In the genomic region with DNA sequence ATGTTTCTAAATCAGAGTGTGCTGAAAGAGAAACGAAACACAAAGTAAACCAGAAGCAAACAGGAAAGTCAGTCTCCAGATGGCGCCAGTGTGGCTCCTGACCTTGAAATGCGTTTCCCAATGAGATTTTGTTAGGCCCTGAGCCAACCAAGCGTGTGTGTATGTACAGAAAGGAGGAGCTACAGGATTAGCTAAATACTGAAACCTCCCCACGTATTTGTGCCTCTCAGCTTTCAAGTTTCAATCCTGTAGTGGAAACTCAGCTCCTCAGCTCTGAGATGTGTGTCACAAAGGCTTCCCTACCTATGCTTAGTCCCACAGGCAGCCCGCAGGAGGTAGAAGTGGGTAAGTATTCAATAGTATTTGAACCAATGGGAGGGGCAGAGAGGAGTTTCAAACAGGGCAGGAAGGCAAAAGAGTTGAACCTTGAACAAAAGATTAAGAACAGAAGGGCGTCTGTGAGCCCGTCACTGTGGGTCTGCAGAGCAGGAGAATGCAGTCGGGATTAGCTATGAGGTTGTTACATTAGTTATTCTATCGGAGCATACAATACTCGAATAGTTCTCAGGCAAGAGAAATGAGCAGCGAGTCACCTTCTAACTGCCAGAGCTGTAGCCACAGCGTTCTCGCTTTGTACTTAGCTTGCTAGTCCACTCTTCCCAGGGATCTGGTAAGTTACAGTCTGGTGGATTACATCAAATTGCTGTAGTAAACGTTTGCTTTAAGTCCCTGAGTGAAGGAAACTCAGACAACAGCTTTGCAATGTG, we compare ENCODE assay signal across 8 mouse cellular contexts. TPM values are rescaled to one million over a fixed set of nuclear protein-coding genes. Genes with fewer than 3 reads are reported as not detected.
A peak's percentile ranks its signal among the peaks of the same experiment; 100 is the strongest.
DNase-seq lines count a peak whose midpoint lies in the region; ATAC-seq and TF ChIP-seq lines count a peak whose summit lies in the region.

A gene (plus strand): TSS at position 213 of the 767 bp plus-strand sequence.

- 5% methylated on average over 15 of the region's 15 CpGs for WGBS in embryonic facial prominence, embryonic 11.5 days
- 2% methylated on average over 15 of the region's 15 CpGs for WGBS in intestine, embryonic 16.5 days
- WGBS in limb, embryonic 11.5 days, result 20% methylated on average over 15 of the region's 15 CpGs
- WGBS in midbrain, embryonic 13.5 days, result 2% methylated on average over 15 of the region's 15 CpGs
- under 1% methylated on average over 15 of the region's 15 CpGs for WGBS in small intestine, adult 2 months

- no peaks in the 10 kb centered on the region for H3K4me1 ChIP-seq in embryonic facial prominence, embryonic 11.5 days (ENCODE audit: control insufficient read depth, insufficient read depth, low read length)
- peaks cover 6% of the 10 kb centered on the region; the same call in 1 of the 2 replicates for H3K4me1 ChIP-seq in intestine, embryonic 16.5 days (ENCODE audit: control insufficient read depth, insufficient read depth, low read length)
- no peaks in the 10 kb centered on the region for H3K4me1 ChIP-seq in limb, embryonic 11.5 days (ENCODE audit: control insufficient read depth, insufficient read depth, low read length)
- peaks cover 12% of the 10 kb centered on the region for H3K4me1 ChIP-seq in midbrain, embryonic 13.5 days (replicated peaks)
- H3K4me1 ChIP-seq in small intestine, adult 2 months (ENCODE audit: control insufficient read depth, insufficient read depth, insufficient read length, low read length), result no peaks in the 10 kb centered on the region

- peak; percentile 77 for DNase-seq in 3134 (ENCODE audit: extremely low read depth, insufficient read length, low spot score)
- DNase-seq in adrenal gland, postnatal 14 days, result peak; percentile 86
- DNase-seq in embryonic facial prominence, embryonic 11.5 days (ENCODE audit: low spot score), result peak; percentile 83
- peak; percentile 97 for DNase-seq in gonadal fat pad, adult 2 months (ENCODE audit: low read depth)
- DNase-seq in limb, embryonic 11.5 days (ENCODE audit: low spot score), result peak; percentile 65

- peak; percentile 46; the same call in 1 of the 2 replicates for TF ChIP-seq POLR2A in small intestine, adult 2 months (IDR thresholded peaks at IDR 0.05; ENCODE audit: low read depth, low read length)

- H3K27me3 ChIP-seq in embryonic facial prominence, embryonic 11.5 days (ENCODE audit: control insufficient read depth, insufficient read depth, low read length), result no peaks in the 10 kb centered on the region
- H3K27me3 ChIP-seq in intestine, embryonic 16.5 days (replicated peaks; ENCODE audit: control insufficient read depth, insufficient read depth, low read length), result no peaks in the 10 kb centered on the region
- no peaks in the 10 kb centered on the region for H3K27me3 ChIP-seq in limb, embryonic 11.5 days (ENCODE audit: control insufficient read depth, insufficient read depth, low read length)
- H3K27me3 ChIP-seq in midbrain, embryonic 13.5 days, result no peaks in the 10 kb centered on the region
- H3K27me3 ChIP-seq in small intestine, adult 2 months (ENCODE audit: control insufficient read depth, insufficient read depth, low read length), result no peaks in the 10 kb centered on the region

- peak within 1 kb of the TSS; percentile 48 for H3K27ac ChIP-seq in embryonic facial prominence, embryonic 11.5 days (replicated peaks; ENCODE audit: low read depth, low read length)
- H3K27ac ChIP-seq in intestine, embryonic 16.5 days (ENCODE audit: low read length), result peak within 1 kb of the TSS; percentile 87
- peak within 1 kb of the TSS; percentile 23 for H3K27ac ChIP-seq in limb, embryonic 11.5 days (replicated peaks; ENCODE audit: low read depth, low read length)
- H3K27ac ChIP-seq in midbrain, embryonic 13.5 days, result peak within 1 kb of the TSS; percentile 84
- H3K27ac ChIP-seq in small intestine, adult 2 months (ENCODE audit: insufficient read depth, low read depth, low read length), result peak within 1 kb of the TSS; percentile 98

- peak; percentile 55; the same call in 1 of the 2 replicates for TF ChIP-seq CTCF in small intestine, adult 2 months (IDR thresholded peaks at IDR 0.05; ENCODE audit: extremely low read depth, insufficient read length, insufficient replicate concordance, low read depth, low read length)

- no peaks in the 10 kb centered on the region for H3K9me3 ChIP-seq in embryonic facial prominence, embryonic 11.5 days (replicated peaks; ENCODE audit: control insufficient read depth, low read length)
- H3K9me3 ChIP-seq in intestine, embryonic 16.5 days (ENCODE audit: control insufficient read depth, low read length), result no peaks in the 10 kb centered on the region
- no peaks in the 10 kb centered on the region for H3K9me3 ChIP-seq in limb, embryonic 11.5 days (ENCODE audit: control insufficient read depth, low read length)
- no peaks in the 10 kb centered on the region for H3K9me3 ChIP-seq in midbrain, embryonic 13.5 days

- peak within 1 kb of the TSS; percentile 60 for H3K9ac ChIP-seq in embryonic facial prominence, embryonic 11.5 days (replicated peaks; ENCODE audit: low read length)
- peak within 1 kb of the TSS; percentile 68 for H3K9ac ChIP-seq in intestine, embryonic 16.5 days (ENCODE audit: low read depth, low read length)
- peak within 1 kb of the TSS; percentile 43 for H3K9ac ChIP-seq in limb, embryonic 11.5 days (ENCODE audit: low read length)
- peak within 1 kb of the TSS; percentile 39 for H3K9ac ChIP-seq in midbrain, embryonic 13.5 days (replicated peaks)

- ATAC-seq in embryonic facial prominence, embryonic 11.5 days (replicated peaks; ENCODE audit: insufficient number of reproducible peaks, low FRiP score, low TSS enrichment, low read depth), result peak; percentile 91
- ATAC-seq in intestine, embryonic 16.5 days, result peak; percentile 91
- peak; percentile 80 for ATAC-seq in limb, embryonic 11.5 days (ENCODE audit: insufficient number of reproducible peaks, low FRiP score, low TSS enrichment, low read depth)
- ATAC-seq in midbrain, embryonic 13.5 days, result peak; percentile 89

- no peaks in the 10 kb centered on the region for H3K36me3 ChIP-seq in embryonic facial prominence, embryonic 11.5 days (replicated peaks; ENCODE audit: control insufficient read depth, insufficient read depth, low read depth, low read length)
- peaks cover 13% of the 10 kb centered on the region for H3K36me3 ChIP-seq in intestine, embryonic 16.5 days (ENCODE audit: control insufficient read depth, insufficient read depth, low read length)
- no peaks in the 10 kb centered on the region for H3K36me3 ChIP-seq in limb, embryonic 11.5 days (ENCODE audit: control insufficient read depth, insufficient read depth, low read length)
- no peaks in the 10 kb centered on the region for H3K36me3 ChIP-seq in midbrain, embryonic 13.5 days
- peaks cover 35% of the 10 kb centered on the region for H3K36me3 ChIP-seq in small intestine, adult 2 months (ENCODE audit: control insufficient read depth, insufficient read depth, low read length)

- H3K4me2 ChIP-seq in embryonic facial prominence, embryonic 11.5 days (ENCODE audit: low read depth, low read length), result peak within 1 kb of the TSS; percentile 34
- peak within 1 kb of the TSS; percentile 45 for H3K4me2 ChIP-seq in intestine, embryonic 16.5 days (ENCODE audit: low read depth, low read length)
- H3K4me2 ChIP-seq in limb, embryonic 11.5 days (ENCODE audit: low read depth, severe bottlenecking), result peak within 1 kb of the TSS; percentile 27; the same call in 1 of the 2 replicates
- H3K4me2 ChIP-seq in midbrain, embryonic 13.5 days (replicated peaks), result peak within 1 kb of the TSS; percentile 56

- H3K4me3 ChIP-seq in embryonic facial prominence, embryonic 11.5 days (ENCODE audit: low read depth, low read length), result peak within 1 kb of the TSS; percentile 25
- H3K4me3 ChIP-seq in intestine, embryonic 16.5 days (ENCODE audit: low read length), result peak within 1 kb of the TSS; percentile 53
- peak within 1 kb of the TSS; percentile 22 for H3K4me3 ChIP-seq in limb, embryonic 11.5 days (ENCODE audit: low read depth, low read length)
- H3K4me3 ChIP-seq in midbrain, embryonic 13.5 days (replicated peaks), result peak within 1 kb of the TSS; percentile 38
- H3K4me3 ChIP-seq in small intestine, adult 2 months (ENCODE audit: low read depth, low read length), result peak within 1 kb of the TSS; percentile 55

RNA-seq across cellular contexts. Expression of the gene that starts here (rescaled TPM):
- total RNA-seq in adrenal gland, postnatal 14 days (2021), result 86.4 and 109 TPM in 2 replicates
- not detected in 2 replicates for polyA plus RNA-seq in embryonic facial prominence, embryonic 11.5 days (2014; fragmentation: Nextera tagmentation; extraction: Ambion mirVana)
- polyA plus RNA-seq in gonadal fat pad, adult 2 months (2012; rRNA removed), result 56.0 and 78.2 TPM in 2 replicates
- 1.0 and 1.2 TPM in 2 replicates for polyA plus RNA-seq in intestine, embryonic 16.5 days (2015; fragmentation: Nextera tagmentation; extraction: Ambion mirVana)
- polyA plus RNA-seq in limb, embryonic 11.5 days (2014; fragmentation: Nextera tagmentation; extraction: Ambion mirVana), result 0.16 TPM in 1 of 2 replicates, not detected in the other
- polyA plus RNA-seq in midbrain, embryonic 13.5 days (2015; fragmentation: Nextera tagmentation; extraction: Ambion mirVana), result 0.13 TPM in 1 of 2 replicates, not detected in the other
- polyA plus RNA-seq in small intestine, adult 2 months (2012; rRNA removed), result 15.4 and 20.9 TPM in 2 replicates

Comparison
In these comparisons a context has a peak if more than half of its experiments do, and no peak if none do; other contexts are left out.
1. Peak in every context shown above with its lines: DNase-seq, ATAC-seq, H3K4me3 ChIP-seq and H3K27ac ChIP-seq.
2. Peak in DNase-seq, ATAC-seq, H3K4me3 ChIP-seq, H3K27ac ChIP-seq, H3K9ac ChIP-seq and H3K4me2 ChIP-seq in embryonic facial prominence, embryonic 11.5 days; RNA of the gene not detected or under 1 TPM.
3. Peak in DNase-seq, ATAC-seq, H3K4me3 ChIP-seq, H3K27ac ChIP-seq, H3K9ac ChIP-seq and H3K4me2 ChIP-seq in limb, embryonic 11.5 days; RNA of the gene not detected or under 1 TPM.
4. Peak in ATAC-seq, H3K4me3 ChIP-seq, H3K27ac ChIP-seq, H3K9ac ChIP-seq and H3K4me2 ChIP-seq in midbrain, embryonic 13.5 days; RNA of the gene not detected or under 1 TPM.
5. H3K27ac ChIP-seq: peak in every context shown above with its lines; median percentile 98 in small intestine, adult 2 months; 87 in intestine, embryonic 16.5 days; 84 in midbrain, embryonic 13.5 days; 48 in embryonic facial prominence, embryonic 11.5 days; 23 in limb, embryonic 11.5 days.